Mouse (Mus musculus) lung, postnatal 0 days (tissue): ENCODE measurements at regions not wholly inside any gene's neighbourhood (a gene's known extent, or its start where the extent isn't known, plus 50 kb on each side); places are given as distances from the start of the nearest gene placed in this dataset.

ENCODE experiments used
- CTCF ChIP-seq: IDR thresholded peaks from 2 replicates; pipeline ENCODE4 v1.5.1; 2016; ENCODE audit warnings: antibody characterized with exemption, mild to moderate bottlenecking
- EP300 ChIP-seq: IDR thresholded peaks from 2 replicates; pipeline ENCODE4 v1.6.1; 2016; ENCODE audit warnings: antibody characterized with exemption, mild to moderate bottlenecking, control low read depth

- TF ChIP-seq EP300 = no peak
- no peak for TF ChIP-seq CTCF
Observed at GRCm38 (mm10) chr14:46532697-46533096, 142.2 kb upstream of the Bmp4 start.
